Mouse (Mus musculus) heart, embryonic 11.5 days (tissue): ENCODE data around the gene Gm2a. TPM values are rescaled to one million over a fixed set of nuclear protein-coding genes. Genes with fewer than 3 reads are reported as not detected.

Experiments used
- ATAC-seq: fragments of 200-750 bp; cut with Nextera tagmentation; replicated peaks from 2 replicates; pipeline ENCODE4 v1.8.0; 2017; ENCODE audit warnings: moderate library complexity; ENCODE audit not compliant: insufficient number of reproducible peaks, low FRiP score, low TSS enrichment
- H3K27ac ChIP-seq: fragments of 300-500 bp; sonication (generic); 2 replicates; pipeline ENCODE4 v1.5.1; 2014; ENCODE audit warnings: mild to moderate bottlenecking, low read depth, low read length
- H3K27me3 ChIP-seq: fragments of 300-500 bp; sonication (generic); 2 replicates; pipeline ENCODE4 v1.6.1; 2014; ENCODE audit warnings: mild to moderate bottlenecking, low read length, mixed read lengths; ENCODE audit not compliant: control insufficient read depth, insufficient read depth
- H3K36me3 ChIP-seq: fragments of 300-500 bp; sonication (generic); 2 replicates; pipeline ENCODE4 v1.6.1; 2014; ENCODE audit warnings: mild to moderate bottlenecking, low read length, moderate library complexity, mixed read lengths; ENCODE audit not compliant: control insufficient read depth, insufficient read depth
- H3K4me1 ChIP-seq: fragments of 300-500 bp; sonication (generic); 2 replicates; pipeline ENCODE4 v1.6.1; 2014; ENCODE audit warnings: low read length; ENCODE audit not compliant: control insufficient read depth, insufficient read depth
- H3K4me2 ChIP-seq: fragments of 300-500 bp; sonication (generic); 2 replicates; pipeline ENCODE4 v1.6.1; 2014; ENCODE audit warnings: mild to moderate bottlenecking, moderate library complexity
- H3K4me3 ChIP-seq: fragments of 300-500 bp; sonication (generic); 2 replicates; pipeline ENCODE4 v1.5.1; 2014; ENCODE audit warnings: low read depth, low read length
- H3K9ac ChIP-seq: fragments of 300-500 bp; sonication (generic); 2 replicates; pipeline ENCODE4 v1.6.1; 2014; ENCODE audit warnings: mild to moderate bottlenecking, low read depth, low read length, moderate library complexity
- H3K9me3 ChIP-seq: fragments of 300-500 bp; sonication (generic); replicated peaks from 2 replicates; pipeline ENCODE4 v1.6.1; 2016; ENCODE audit warnings: low read length; ENCODE audit not compliant: control insufficient read depth
- WGBS: fragments of 180-500 bp; shearing (Covaris S2); extraction: QIAGEN DNeasy Blood & Tissue Kit; methylation state at CpG from one replicate; pipeline ENCODE4 v1.1.7; 2014; ENCODE audit not compliant: insufficient replicate concordance; 5-methylcytosine and 5-hydroxymethylcytosine counted together
- polyA plus RNA-seq: library from polyadenylated mRNA; unstranded; fragments of >200 nt; fragmentation: Nextera tagmentation; extraction: Ambion mirVana; gene quantifications from 2 replicates; pipeline ENCODE4 v1.2.1, GENCODE M21; 2014

Gene Gm2a
- polyA plus RNA-seq, 1 experiment from 2014 or later, result 50.0 TPM

DNA sequence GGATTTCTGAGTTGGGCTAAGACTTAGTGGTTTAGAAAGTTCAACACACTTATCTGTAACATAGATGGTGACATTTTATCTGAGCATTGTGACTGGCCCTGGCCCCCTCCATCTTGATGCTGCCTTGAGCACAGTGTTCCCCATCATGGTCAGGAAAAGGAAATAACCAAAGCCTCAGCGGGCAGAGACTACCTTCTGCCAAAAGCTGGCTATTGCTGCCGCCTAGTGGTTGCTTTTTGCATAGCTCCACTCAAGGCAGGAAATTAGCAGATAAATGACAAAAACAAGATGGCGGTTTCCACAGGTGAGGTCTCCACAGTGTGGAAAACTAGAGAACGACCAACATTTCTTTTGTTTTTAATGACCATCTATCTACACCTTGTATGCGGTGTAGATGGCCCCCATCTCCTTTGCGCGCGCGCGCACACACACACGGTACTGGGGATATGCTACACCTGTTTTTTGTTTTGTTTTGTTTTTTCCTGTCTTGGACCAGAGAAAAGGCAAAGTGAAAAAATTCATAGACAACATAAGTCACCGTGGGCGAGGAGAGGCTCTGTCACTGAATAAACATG, 61.0 kb downstream of the Gm2a start:
- H3K36me3 ChIP-seq, result no peaks in the 10 kb centered on the region
- no peak for ATAC-seq
- 47% methylated on average over 13 of the region's 13 CpGs for WGBS

More for the DNA sequence above, 61.0 kb downstream of the Gm2a start:
- Histone ChIP-seq H3K9ac (no peak overlapping the region), H3K4me3 (no peak overlapping the region), H3K4me2 (no peak overlapping the region), H3K9me3 (no peaks in the 10 kb centered on the region), H3K27ac (no peak overlapping the region), H3K4me1 (peaks cover 5% of the 10 kb centered on the region; the same call in 1 of the 2 replicates), H3K27me3 (no peaks in the 10 kb centered on the region)

Other genes with a start within 250 kb of the Gm2a start
- gene Lyrm7, start 237.2 kb upstream of the Gm2a start, polyA plus RNA-seq, result 16.5 and 19.1 TPM in 2 replicates
- gene Hint1, start 231.7 kb upstream of the Gm2a start, polyA plus RNA-seq, result 632 and 639 TPM in 2 replicates
- 1,579 and 1,713 TPM in 2 replicates for gene Gpx3, start 195.7 kb upstream of the Gm2a start, polyA plus RNA-seq
- 16.0 and 16.8 TPM in 2 replicates for gene Tnip1, start 135.2 kb upstream of the Gm2a start, polyA plus RNA-seq
- gene Anxa6, start 64.7 kb upstream of the Gm2a start, polyA plus RNA-seq, result 300 and 370 TPM in 2 replicates
- 16.5 and 17.1 TPM in 2 replicates for gene Ccdc69, start 20.0 kb upstream of the Gm2a start, polyA plus RNA-seq
- gene Slc36a3, start 53.6 kb downstream of the Gm2a start, polyA plus RNA-seq, result not detected in 2 replicates
- 3.5 TPM in 2 replicates for gene Slc36a2, start 87.0 kb downstream of the Gm2a start, polyA plus RNA-seq
- 0.59 and 2.0 TPM in 2 replicates for gene Slc36a1, start 106.2 kb downstream of the Gm2a start, polyA plus RNA-seq
- not detected in 2 replicates for gene Fat2, start 238.4 kb downstream of the Gm2a start, polyA plus RNA-seq